Mouse (Mus musculus) A20 (cell line): ENCODE measurements at regions not wholly inside any gene's neighbourhood (a gene's known extent, or its start where the extent isn't known, plus 50 kb on each side); places are given as distances from the start of the nearest gene placed in this dataset.

Experiments used
- DNase-seq: peaks from one replicate; pipeline ENCODE4 v3.0.0-alpha.2; 2011; ENCODE audit warnings: low read depth, low spot score

GRCm38 (mm10) chrX:144234457-144234856 lies 81.0 kb downstream of the A730046J19Rik start:
- peak; percentile 19 for DNase-seq

- no peak for DNase-seq
These were observed 51.7 kb upstream of the Alg13 start for GRCm38 (mm10) chrX:144265934-144266333.
